Mouse (Mus musculus): ENCODE measurements at regions not wholly inside any gene's neighbourhood (a gene's known extent, or its start where the extent isn't known, plus 50 kb on each side); places are given as distances from the start of the nearest gene placed in this dataset.

DNA sequence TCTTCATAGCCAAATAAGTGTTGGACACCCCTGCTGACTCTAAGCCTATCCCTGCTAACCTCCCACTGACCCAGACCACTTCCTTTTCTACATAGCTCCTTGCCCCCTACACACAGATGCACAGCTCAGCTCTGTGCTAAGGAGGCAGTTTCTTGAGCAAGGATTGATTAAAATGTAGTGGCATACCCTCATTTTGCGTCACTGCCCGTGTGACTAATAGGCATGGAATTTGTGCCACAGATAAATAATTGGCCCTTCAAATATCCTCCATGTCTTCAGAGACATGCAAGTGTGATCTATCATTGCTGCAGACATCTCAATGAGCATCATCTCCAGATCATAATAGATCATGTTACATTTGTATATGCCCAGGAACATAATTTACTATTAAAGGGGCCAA lies 901.9 kb downstream of the Kcnma1 start:
- no peak for DNase-seq (ENCODE audit: low read depth, low spot score)
- TF ChIP-seq EP300 (IDR thresholded peaks at IDR 0.05; ENCODE audit: low read depth in 1 of 2, low read length in 2 of 2), result no peak
- no peak for TF ChIP-seq RCOR1 (IDR thresholded peaks at IDR 0.05; ENCODE audit: low read depth, low read length)
- no peak for TF ChIP-seq MAFK (IDR thresholded peaks at IDR 0.05; ENCODE audit: borderline replicate concordance, low read depth, low read length)
- TF ChIP-seq ZKSCAN1 (IDR thresholded peaks at IDR 0.05; ENCODE audit: low read depth, low read length), result no peak
- no peak for TF ChIP-seq USF1 (IDR thresholded peaks at IDR 0.05; ENCODE audit: low read depth, low read length)
- no peak for TF ChIP-seq POLR2AphosphoS5 (IDR thresholded peaks at IDR 0.05; ENCODE audit: borderline replicate concordance, low read depth, low read length)
- TF ChIP-seq MYC (IDR thresholded peaks at IDR 0.05; ENCODE audit: low read depth, low read length), result no peak
- TF ChIP-seq KAT2A (conservative IDR thresholded peaks at IDR 0.05; ENCODE audit: low read depth, low read length), result no peak
- no peak for TF ChIP-seq BHLHE40 (IDR thresholded peaks at IDR 0.05; ENCODE audit: borderline replicate concordance, low read depth, low read length)
- no peak for TF ChIP-seq HCFC1 (IDR thresholded peaks at IDR 0.05; ENCODE audit: low read depth, low read length)
- no peak for TF ChIP-seq MXI1 (IDR thresholded peaks at IDR 0.05; ENCODE audit: low read depth, low read length)
- TF ChIP-seq ZMIZ1 (IDR thresholded peaks at IDR 0.05; ENCODE audit: low read depth, low read length), result no peak
- TF ChIP-seq NRF1 (IDR thresholded peaks at IDR 0.05; ENCODE audit: insufficient read depth, low read depth, low read length, poor library complexity, severe bottlenecking), result no peak
- no peak for TF ChIP-seq MAX (IDR thresholded peaks at IDR 0.05; ENCODE audit: low read length)
- TF ChIP-seq POLR2A (IDR thresholded peaks at IDR 0.05; ENCODE audit: control insufficient read depth in 1 of 2, insufficient read depth in 1 of 2, low read depth in 1 of 2, low read length in 2 of 2, poor library complexity in 1 of 2), result no peak
- TF ChIP-seq USF2 (IDR thresholded peaks at IDR 0.05; ENCODE audit: borderline replicate concordance in 1 of 2, insufficient read depth in 1 of 2, low read depth in 1 of 2, low read length in 2 of 2), result no peak
- no peak for TF ChIP-seq E2F4 (IDR thresholded peaks at IDR 0.05; ENCODE audit: borderline replicate concordance, low read depth, low read length)
- H3K27me3 ChIP-seq (ENCODE audit: control insufficient read depth in 1 of 2, insufficient read depth in 2 of 2, low read length in 2 of 2), result peaks cover 0 to 3% of the 10 kb centered on the region in 2 experiments; a peak in 3 of 4 replicates
- no peaks in the 10 kb centered on the region for H3K79me2 ChIP-seq (ENCODE audit: control insufficient read depth, insufficient read depth, low read length, poor library complexity)
- no peaks in the 10 kb centered on the region for H3K9me3 ChIP-seq (replicated peaks; ENCODE audit: insufficient read depth, low read length)
- H3K9ac ChIP-seq (ENCODE audit: control insufficient read depth, low read depth, low read length, poor library complexity, severe bottlenecking), result no peak overlapping the region
- H3K27ac ChIP-seq (ENCODE audit: control insufficient read depth, low read depth, low read length), result no peak overlapping the region
- H3K4me1 ChIP-seq (ENCODE audit: control insufficient read depth in 1 of 2, insufficient read depth in 2 of 2, low read length in 2 of 2), result no peaks in the 10 kb centered on the region
- H3K4me3 ChIP-seq (ENCODE audit: control insufficient read depth in 1 of 2, insufficient read depth in 1 of 2, low read depth in 2 of 2, low read length in 2 of 2), result no peak overlapping the region
- no peaks in the 10 kb centered on the region for H3K36me3 ChIP-seq (ENCODE audit: control insufficient read depth in 1 of 2, insufficient read depth in 2 of 2, low read length in 2 of 2)

DNA sequence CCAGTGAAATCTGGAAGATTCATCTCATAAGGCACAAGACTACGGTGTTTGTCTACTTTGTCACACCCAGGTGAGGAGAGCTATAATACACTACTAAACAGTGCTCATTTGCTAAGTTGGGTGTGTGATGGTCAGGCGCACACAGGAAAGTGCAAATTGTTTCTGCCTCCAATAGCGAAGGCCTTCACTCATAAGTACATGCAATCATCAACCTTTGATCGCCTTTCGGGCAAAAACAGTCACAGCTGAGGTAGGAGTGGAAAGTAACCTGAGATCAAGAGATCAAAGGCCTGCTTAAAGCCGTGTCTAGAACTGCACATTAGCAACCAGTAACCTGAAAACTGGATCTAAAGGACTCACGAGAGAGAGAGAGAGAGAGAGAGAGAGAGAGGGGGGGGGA lies 905.7 kb downstream of the Kcnma1 start:
- TF ChIP-seq MAZ (IDR thresholded peaks at IDR 0.05; ENCODE audit: low read depth, low read length) (no peak), UBTF (IDR thresholded peaks at IDR 0.05; ENCODE audit: borderline replicate concordance, insufficient read depth, low read depth, low read length) (no peak), MAFK (IDR thresholded peaks at IDR 0.05; ENCODE audit: borderline replicate concordance, low read depth, low read length) (no peak), BHLHE40 (IDR thresholded peaks at IDR 0.05; ENCODE audit: borderline replicate concordance, low read depth, low read length) (no peak), CHD1 (IDR thresholded peaks at IDR 0.05; ENCODE audit: low read depth, low read length) (no peak), NELFE (IDR thresholded peaks at IDR 0.05; ENCODE audit: low read depth, low read length) (no peak), RAD21 (IDR thresholded peaks at IDR 0.05; ENCODE audit: low read depth, low read length) (no peak), HCFC1 (IDR thresholded peaks at IDR 0.05; ENCODE audit: low read depth, low read length) (no peak), SIN3A (IDR thresholded peaks at IDR 0.05; ENCODE audit: low read length) (no peak), E2F4 (IDR thresholded peaks at IDR 0.05; ENCODE audit: borderline replicate concordance, low read depth, low read length) (no peak), ZNF384 (IDR thresholded peaks at IDR 0.05; ENCODE audit: low read depth, low read length) (no peak), JUND (IDR thresholded peaks at IDR 0.05; ENCODE audit: low read depth, low read length) (no peak)
- no peaks in the 10 kb centered on the region for H3K9me3 ChIP-seq (replicated peaks; ENCODE audit: insufficient read depth, low read length)
- H3K79me2 ChIP-seq (ENCODE audit: control insufficient read depth, insufficient read depth, low read length, poor library complexity), result no peaks in the 10 kb centered on the region
- H3K4me1 ChIP-seq (ENCODE audit: control insufficient read depth in 1 of 2, insufficient read depth in 2 of 2, low read length in 2 of 2), result no peaks in the 10 kb centered on the region
- no peak overlapping the region for H3K27ac ChIP-seq (ENCODE audit: control insufficient read depth, low read depth, low read length)
- H3K27me3 ChIP-seq (ENCODE audit: control insufficient read depth in 1 of 2, insufficient read depth in 2 of 2, low read length in 2 of 2), result peaks cover 2 to 7% of the 10 kb centered on the region in 2 experiments; a peak in 3 of 4 replicates
- H3K4me3 ChIP-seq (ENCODE audit: control insufficient read depth in 1 of 2, insufficient read depth in 1 of 2, low read depth in 2 of 2, low read length in 2 of 2), result no peak overlapping the region
- no peak overlapping the region for H3K9ac ChIP-seq (ENCODE audit: control insufficient read depth, low read depth, low read length, poor library complexity, severe bottlenecking)
- no peaks in the 10 kb centered on the region for H3K36me3 ChIP-seq (ENCODE audit: control insufficient read depth in 1 of 2, insufficient read depth in 2 of 2, low read length in 2 of 2)
- DNase-seq (ENCODE audit: low read depth, low spot score), result no peak

All from MEL (cell line).